Comparison of ENCODE assay signal across 30 mouse cellular contexts in genomic region chr9:116077419-116077818, GRCm38 (mm10).
A peak's percentile ranks its signal among the peaks of the same experiment; 100 is the strongest.
DNase-seq lines count a peak whose midpoint lies in the region; ATAC-seq and TF ChIP-seq lines count a peak whose summit lies in the region.
"Had no signal": no experiment of that assay in that cellular context is flagged by ENCODE, and none has a peak within 500 bp of the region (broad histone marks: within the 10 kb centered on the region; RNA-seq: fewer than 3 reads in every experiment).

No protein-coding gene starts in this region.

- peak overlapping the region; percentile 64; the same call in 1 of the 2 replicates for H3K27ac ChIP-seq in liver, postnatal 0 days (ENCODE audit: low read depth)
- no peak overlapping the region for H3K27ac ChIP-seq in heart, embryonic 12.5 days (ENCODE audit: poor library complexity, severe bottlenecking)
- H3K27ac ChIP-seq: embryonic facial prominence, embryonic 15.5 days; heart, adult 2 months; heart, embryonic 15.5 days; hindbrain, embryonic 15.5 days; limb, embryonic 12.5 days; liver, embryonic 12.5 days; neural tube, embryonic 13.5 days had no signal

- intact Hi-C loops in left cerebral cortex, postnatal 14 days (cut with DNase I): no loop called here

- no peaks in the 10 kb centered on the region for H3K9me3 ChIP-seq in liver, postnatal 0 days (ENCODE audit: low read length)
- H3K9me3 ChIP-seq in heart, embryonic 12.5 days (replicated peaks): no peaks in the 10 kb centered on the region
- H3K9me3 ChIP-seq: embryonic facial prominence, embryonic 15.5 days; heart, embryonic 15.5 days; hindbrain, embryonic 15.5 days; limb, embryonic 12.5 days; liver, embryonic 12.5 days; neural tube, embryonic 13.5 days had no signal

- no peak overlapping the region for H3K9ac ChIP-seq in liver, postnatal 0 days (replicated peaks)
- no peak overlapping the region for H3K9ac ChIP-seq in heart, embryonic 12.5 days
- H3K9ac ChIP-seq: embryonic facial prominence, embryonic 15.5 days; heart, embryonic 15.5 days; hindbrain, embryonic 15.5 days; limb, embryonic 12.5 days; liver, embryonic 12.5 days; neural tube, embryonic 13.5 days had no signal

- TF ChIP-seq CTCF in liver, postnatal 0 days (IDR thresholded peaks at IDR 0.05; ENCODE audit: low read depth): no peak

- H3K27me3 ChIP-seq in liver, postnatal 0 days (ENCODE audit: insufficient read depth, low read length): no peaks in the 10 kb centered on the region
- H3K27me3 ChIP-seq in splenic B cell, adult 2 months (ENCODE audit: control insufficient read depth, insufficient read depth, low read length, poor library complexity, severe bottlenecking): no peaks in the 10 kb centered on the region
- no peaks in the 10 kb centered on the region for H3K27me3 ChIP-seq in heart, embryonic 12.5 days (replicated peaks)
- H3K27me3 ChIP-seq: embryonic facial prominence, embryonic 15.5 days; heart, embryonic 15.5 days; hindbrain, embryonic 15.5 days; limb, embryonic 12.5 days; liver, embryonic 12.5 days; megakaryocyte, embryonic 14.5 days; neural tube, embryonic 13.5 days; Patski had no signal

- H3K4me2 ChIP-seq in liver, postnatal 0 days (ENCODE audit: low read depth, low read length): no peak overlapping the region
- H3K4me2 ChIP-seq in heart, embryonic 12.5 days: no peak overlapping the region
- H3K4me2 ChIP-seq: embryonic facial prominence, embryonic 15.5 days; heart, embryonic 15.5 days; hindbrain, embryonic 15.5 days; limb, embryonic 12.5 days; liver, embryonic 12.5 days; neural tube, embryonic 13.5 days had no signal

- no peak overlapping the region for H3K4me3 ChIP-seq in liver, postnatal 0 days (ENCODE audit: low read depth, low read length)
- no peak overlapping the region for H3K4me3 ChIP-seq in heart, embryonic 12.5 days
- H3K4me3 ChIP-seq: embryonic facial prominence, embryonic 15.5 days; heart, adult 2 months; heart, embryonic 15.5 days; hindbrain, embryonic 15.5 days; limb, embryonic 12.5 days; liver, embryonic 12.5 days; megakaryocyte, embryonic 14.5 days; myocyte; neural tube, embryonic 13.5 days had no signal

- no peaks in the 10 kb centered on the region for H3K4me1 ChIP-seq in liver, postnatal 0 days (ENCODE audit: insufficient read depth)
- no peaks in the 10 kb centered on the region for H3K4me1 ChIP-seq in heart, embryonic 12.5 days (replicated peaks)
- H3K4me1 ChIP-seq: embryonic facial prominence, embryonic 15.5 days; heart, embryonic 15.5 days; hindbrain, embryonic 15.5 days; limb, embryonic 12.5 days; liver, embryonic 12.5 days; neural tube, embryonic 13.5 days had no signal

- 54% methylated on average over 2 of the region's 2 CpGs for WGBS in liver, postnatal 0 days (ENCODE audit: insufficient replicate concordance)
- 80% methylated on average over 2 of the region's 2 CpGs for WGBS in heart, embryonic 12.5 days

- peak; percentile 37 for DNase-seq in liver, postnatal 0 days
- no peak for DNase-seq in liver
- peak; percentile 54 for DNase-seq in splenic B cell, adult 2 months (ENCODE audit: low read depth, low spot score)
- DNase-seq in kidney, adult 18-20 months: no peak
- DNase-seq in left cerebral cortex, postnatal 14 days (ENCODE audit: low spot score in 2 of 2): no peak
- DNase-seq: adrenal gland, adult 8-10 months; cerebellum, adult 2 months; cerebellum, postnatal 25 days; embryo, embryonic 11 days; gastrocnemius, postnatal 25 days; heart, postnatal 4 days; kidney, adult 8-10 months; kidney, postnatal 10 days; lung, adult 2 months; lung, postnatal 14 days; midbrain, embryonic 14.5 days; right cerebral cortex, postnatal 4 days had no signal

- H3K36me3 ChIP-seq in liver, postnatal 0 days (replicated peaks; ENCODE audit: insufficient read depth, low read length): no peaks in the 10 kb centered on the region
- H3K36me3 ChIP-seq in splenic B cell, adult 2 months (ENCODE audit: control insufficient read depth, insufficient read depth, low read length, poor library complexity, severe bottlenecking): no peaks in the 10 kb centered on the region
- no peaks in the 10 kb centered on the region for H3K36me3 ChIP-seq in heart, embryonic 12.5 days
- H3K36me3 ChIP-seq: embryonic facial prominence, embryonic 15.5 days; G1E; heart, embryonic 15.5 days; hindbrain, embryonic 15.5 days; limb, embryonic 12.5 days; liver, embryonic 12.5 days; neural tube, embryonic 13.5 days had no signal

- ATAC-seq in liver, postnatal 0 days: peak; percentile 59
- peak; percentile 53 to 68; a peak in 3 of 4 replicates for ATAC-seq in hematopoietic stem cell, adult 5-6 weeks (replicated peaks in 1 of 2; ENCODE audit: insufficient read depth in 1 of 2, low FRiP score in 2 of 2, low TSS enrichment in 1 of 2, low read depth in 1 of 2, poor library complexity in 2 of 2, severe bottlenecking in 2 of 2)
- no peak for ATAC-seq in heart, embryonic 12.5 days (ENCODE audit: insufficient number of reproducible peaks, low FRiP score)
- ATAC-seq: liver, embryonic 12.5 days; Patski had no signal

- TF ChIP-seq EP300 in liver, postnatal 0 days (IDR thresholded peaks at IDR 0.05; ENCODE audit: low read depth): no peak

Comparison
In these comparisons a context has a peak if more than half of its experiments do, and no peak if none do; other contexts are left out.
1. DNase-seq: peak in liver, postnatal 0 days (single experiment) and splenic B cell, adult 2 months (single experiment); none in liver (single experiment), kidney, adult 18-20 months (single experiment) and left cerebral cortex, postnatal 14 days (0 of 2).